Mouse (Mus musculus) liver, embryonic 11.5 days (tissue): ENCODE measurements around the gene Ap1s3. TPM values are rescaled to one million over a fixed set of nuclear protein-coding genes. Genes with fewer than 3 reads are reported as not detected.

Experiments used
- ATAC-seq: fragments of 200-750 bp; cut with Nextera tagmentation; replicated peaks from 2 replicates; pipeline ENCODE4 v1.8.0; 2017; ENCODE audit warnings: moderate number of reproducible peaks, mild to moderate bottlenecking, moderate TSS enrichment, moderate library complexity; ENCODE audit not compliant: low FRiP score
- DNase-seq: peaks from one replicate; pipeline ENCODE4 v3.0.0-alpha.2; 2017; ENCODE audit warnings: low spot score
- H3K27ac ChIP-seq: fragments of 300-500 bp; sonication (generic); 2 replicates; pipeline ENCODE4 v1.5.1; 2014; ENCODE audit warnings: mild to moderate bottlenecking, low read depth, low read length, control low read depth
- H3K27me3 ChIP-seq: fragments of 300-500 bp; sonication (generic); replicated peaks from 2 replicates; pipeline ENCODE4 v1.6.1; 2014; ENCODE audit warnings: low read length, mixed read lengths; ENCODE audit not compliant: control insufficient read depth, insufficient read depth
- H3K36me3 ChIP-seq: fragments of 300-500 bp; sonication (generic); 2 replicates; pipeline ENCODE4 v1.6.1; 2014; ENCODE audit warnings: mild to moderate bottlenecking, low read length, moderate library complexity, mixed read lengths; ENCODE audit not compliant: control insufficient read depth, insufficient read depth
- H3K4me1 ChIP-seq: fragments of 300-500 bp; sonication (generic); replicated peaks from 2 replicates; pipeline ENCODE4 v1.6.1; 2014; ENCODE audit warnings: low read length, mixed read lengths; ENCODE audit not compliant: control insufficient read depth, insufficient read depth
- H3K4me2 ChIP-seq: fragments of 300-500 bp; sonication (generic); 2 replicates; pipeline ENCODE4 v1.6.1; 2014; ENCODE audit warnings: mild to moderate bottlenecking, control low read depth, moderate library complexity
- H3K4me3 ChIP-seq: fragments of 300-500 bp; sonication (generic); 2 replicates; pipeline ENCODE4 v1.5.1; 2014; ENCODE audit warnings: low read depth, low read length, control low read depth
- H3K9ac ChIP-seq: fragments of 300-500 bp; sonication (generic); 2 replicates; pipeline ENCODE4 v1.6.1; 2014; ENCODE audit warnings: low read depth, low read length, control low read depth
- H3K9me3 ChIP-seq: fragments of 300-500 bp; sonication (generic); 2 replicates; pipeline ENCODE4 v1.6.1; 2016; ENCODE audit warnings: low read length, inconsistent platforms, mixed read lengths; ENCODE audit not compliant: control insufficient read depth
- WGBS: fragments of 180-500 bp; shearing (Covaris S2); extraction: QIAGEN DNeasy Blood & Tissue Kit; methylation state at CpG from one replicate; pipeline ENCODE4 v1.1.7; 2014; 5-methylcytosine and 5-hydroxymethylcytosine counted together
- polyA plus RNA-seq: library from polyadenylated mRNA; unstranded; fragments of >200 nt; fragmentation: Nextera tagmentation; extraction: Ambion mirVana; gene quantifications from 2 replicates; pipeline ENCODE4 v1.2.1, GENCODE M21; 2014

Ap1s3 gene
- polyA plus RNA-seq, 1 experiment from 2014 or later, result 0.44 TPM

- no peaks in the 10 kb centered on the region for H3K4me1 ChIP-seq
- WGBS, result 85% methylated on average over 2 of the region's 2 CpGs
- no peak overlapping the region for H3K9ac ChIP-seq
- no peaks in the 10 kb centered on the region for H3K9me3 ChIP-seq
- H3K36me3 ChIP-seq, result 0 out of 2 replicates have a peak, but pooled peaks cover 5% of the 10 kb centered on the region
- ATAC-seq (no peak), DNase-seq (no peak)
- H3K27ac ChIP-seq, result no peak overlapping the region
- no peak overlapping the region for H3K4me2 ChIP-seq
- no peaks in the 10 kb centered on the region for H3K27me3 ChIP-seq
- H3K4me3 ChIP-seq, result no peak overlapping the region
Observed at GRCm38 (mm10) chr1:79704672-79705071, 32.9 kb upstream of the Ap1s3 start.

GRCm38 (mm10) chr1:79703520-79703919 lies 31.7 kb upstream of the Ap1s3 start:
- Histone ChIP-seq H3K36me3 (0 out of 2 replicates have a peak, but pooled peaks cover 5% of the 10 kb centered on the region), H3K4me1 (no peaks in the 10 kb centered on the region), H3K27ac (no peak overlapping the region), H3K4me2 (no peak overlapping the region), H3K9me3 (no peaks in the 10 kb centered on the region), H3K27me3 (no peaks in the 10 kb centered on the region), H3K9ac (no peak overlapping the region), H3K4me3 (no peak overlapping the region)
- WGBS, result 82% methylated on average over 8 of the region's 8 CpGs
- no peak for ATAC-seq
- no peak for DNase-seq

- H3K4me1 ChIP-seq, result no peaks in the 10 kb centered on the region
- no peak for ATAC-seq
- no peaks in the 10 kb centered on the region for H3K9me3 ChIP-seq
Observed at GRCm38 (mm10) chr1:79698506-79698905, 26.7 kb upstream of the Ap1s3 start.

GRCm38 (mm10) chr1:79697382-79697781 lies 25.6 kb upstream of the Ap1s3 start:
- Histone ChIP-seq H3K9me3 (no peaks in the 10 kb centered on the region), H3K27me3 (no peaks in the 10 kb centered on the region), H3K27ac (no peak overlapping the region), H3K4me3 (no peak overlapping the region), H3K4me1 (no peaks in the 10 kb centered on the region), H3K4me2 (no peak overlapping the region), H3K9ac (no peak overlapping the region), H3K36me3 (no peaks in the 10 kb centered on the region)
- ATAC-seq, result no peak
- 74% methylated on average over 9 of the region's 9 CpGs for WGBS
- no peak for DNase-seq

More at GRCm38 (mm10) chr1:79698506-79698905, 26.7 kb upstream of the Ap1s3 start:
- Histone ChIP-seq H3K36me3 (no peaks in the 10 kb centered on the region), H3K27ac (no peak overlapping the region), H3K27me3 (no peaks in the 10 kb centered on the region), H3K4me2 (no peak overlapping the region), H3K9ac (no peak overlapping the region), H3K4me3 (no peak overlapping the region)
- DNase-seq, result no peak
- WGBS, result 59% methylated on average over 2 of the region's 2 CpGs

- ATAC-seq, result no peak
- Histone ChIP-seq H3K4me1 (no peaks in the 10 kb centered on the region), H3K9ac (no peak overlapping the region), H3K36me3 (no peaks in the 10 kb centered on the region), H3K4me2 (no peak overlapping the region), H3K27me3 (no peaks in the 10 kb centered on the region), H3K4me3 (no peak overlapping the region), H3K27ac (no peak overlapping the region), H3K9me3 (no peaks in the 10 kb centered on the region)
- no peak for DNase-seq
- 62% methylated on average over 5 of the region's 5 CpGs for WGBS
Observed at GRCm38 (mm10) chr1:79696933-79697332, 25.2 kb upstream of the Ap1s3 start.

- WGBS, result 81% methylated on average over 3 of the region's 3 CpGs
- ATAC-seq (no peak), DNase-seq (no peak)
- H3K4me1 ChIP-seq, result no peaks in the 10 kb centered on the region
- H3K27ac ChIP-seq, result no peak overlapping the region
- H3K36me3 ChIP-seq, result no peaks in the 10 kb centered on the region
- H3K4me2 ChIP-seq, result no peak overlapping the region
- H3K9me3 ChIP-seq, result 0 out of 2 replicates have a peak, but pooled peaks cover 3% of the 10 kb centered on the region
- no peak overlapping the region for H3K4me3 ChIP-seq
- no peak overlapping the region for H3K9ac ChIP-seq
- H3K27me3 ChIP-seq, result no peaks in the 10 kb centered on the region
Observed at GRCm38 (mm10) chr1:79692482-79692881, 20.7 kb upstream of the Ap1s3 start.

- WGBS, result 18% methylated on average over 1 of the region's 1 CpGs
- no peak for DNase-seq
- peak; percentile 49; the same call in 1 of the 2 replicates for ATAC-seq
- no peaks in the 10 kb centered on the region; the same call in 1 of the 2 replicates for H3K4me1 ChIP-seq
- no peaks in the 10 kb centered on the region for H3K36me3 ChIP-seq
- no peak overlapping the region for H3K27ac ChIP-seq
- no peak overlapping the region for H3K4me3 ChIP-seq
- no peaks in the 10 kb centered on the region for H3K27me3 ChIP-seq
- H3K4me2 ChIP-seq, result no peak overlapping the region
- no peak overlapping the region for H3K9ac ChIP-seq
- H3K9me3 ChIP-seq, result 0 out of 2 replicates have a peak, but pooled peaks cover 3% of the 10 kb centered on the region
Observed at GRCm38 (mm10) chr1:79687254-79687653, 15.5 kb upstream of the Ap1s3 start.

- no peak for ATAC-seq
- Histone ChIP-seq H3K4me2 (no peak overlapping the region), H3K9me3 (0 out of 2 replicates have a peak, but pooled peaks cover 3% of the 10 kb centered on the region), H3K9ac (no peak overlapping the region), H3K36me3 (no peaks in the 10 kb centered on the region), H3K27ac (no peak overlapping the region), H3K4me3 (no peak overlapping the region), H3K27me3 (no peaks in the 10 kb centered on the region), H3K4me1 (no peaks in the 10 kb centered on the region; the same call in 1 of the 2 replicates)
- no peak for DNase-seq
Observed at GRCm38 (mm10) chr1:79684027-79684426, 12.3 kb upstream of the Ap1s3 start.

GRCm38 (mm10) chr1:79682936-79683335 lies 11.2 kb upstream of the Ap1s3 start:
- DNase-seq, result no peak
- H3K4me1 ChIP-seq, result no peaks in the 10 kb centered on the region; the same call in 1 of the 2 replicates
- no peak for ATAC-seq
- WGBS, result 8% methylated on average over 5 of the region's 5 CpGs
- no peak overlapping the region for H3K4me2 ChIP-seq
- 0 out of 2 replicates have a peak, but pooled peaks cover under 1% of the 10 kb centered on the region for H3K9me3 ChIP-seq
- no peak overlapping the region for H3K9ac ChIP-seq
- H3K27me3 ChIP-seq, result no peaks in the 10 kb centered on the region
- H3K36me3 ChIP-seq, result no peaks in the 10 kb centered on the region
- no peak overlapping the region for H3K4me3 ChIP-seq
- H3K27ac ChIP-seq, result no peak overlapping the region
